Mouse (Mus musculus): ENCODE results near the gene Cul5. TPM values are rescaled to one million over a fixed set of nuclear protein-coding genes. Genes with fewer than 3 reads are reported as not detected.

The Cul5 gene
- 10 to 100 TPM; 51.7 to 53.5 TPM for total RNA-seq (2021)

DNA sequence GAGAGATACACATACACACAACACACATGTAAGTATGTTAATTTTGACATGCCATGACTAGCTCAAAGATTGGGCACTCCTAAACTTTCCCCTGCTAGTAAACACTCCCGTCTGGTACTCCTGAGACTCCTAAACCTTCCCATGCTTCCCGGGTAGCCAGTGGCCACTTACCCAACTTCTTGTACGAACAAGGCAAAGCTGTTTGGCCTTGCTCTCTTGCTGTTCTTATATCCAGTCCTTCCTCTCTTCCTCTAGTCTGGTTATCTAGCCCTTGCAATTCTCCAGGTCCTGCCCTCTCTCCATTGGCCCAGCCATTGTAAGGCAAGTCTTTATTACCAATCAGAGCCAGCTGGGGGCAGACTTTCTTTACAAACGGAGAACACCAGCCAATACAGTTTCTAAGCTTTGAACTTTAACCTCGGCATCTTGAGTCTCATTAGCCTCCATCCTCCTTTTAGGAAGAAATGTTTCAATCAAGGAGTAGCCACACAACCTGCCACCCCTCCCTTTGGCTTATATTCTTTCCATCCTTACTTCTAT is at the start of gene Cul5:
TSS of gene Cul5 (minus strand) at position 335 of the 540 bp plus-strand sequence.
- intact Hi-C loops (cut with DNase I), result no loop called here
- DNase-seq, result peak; percentile 8

DNA sequence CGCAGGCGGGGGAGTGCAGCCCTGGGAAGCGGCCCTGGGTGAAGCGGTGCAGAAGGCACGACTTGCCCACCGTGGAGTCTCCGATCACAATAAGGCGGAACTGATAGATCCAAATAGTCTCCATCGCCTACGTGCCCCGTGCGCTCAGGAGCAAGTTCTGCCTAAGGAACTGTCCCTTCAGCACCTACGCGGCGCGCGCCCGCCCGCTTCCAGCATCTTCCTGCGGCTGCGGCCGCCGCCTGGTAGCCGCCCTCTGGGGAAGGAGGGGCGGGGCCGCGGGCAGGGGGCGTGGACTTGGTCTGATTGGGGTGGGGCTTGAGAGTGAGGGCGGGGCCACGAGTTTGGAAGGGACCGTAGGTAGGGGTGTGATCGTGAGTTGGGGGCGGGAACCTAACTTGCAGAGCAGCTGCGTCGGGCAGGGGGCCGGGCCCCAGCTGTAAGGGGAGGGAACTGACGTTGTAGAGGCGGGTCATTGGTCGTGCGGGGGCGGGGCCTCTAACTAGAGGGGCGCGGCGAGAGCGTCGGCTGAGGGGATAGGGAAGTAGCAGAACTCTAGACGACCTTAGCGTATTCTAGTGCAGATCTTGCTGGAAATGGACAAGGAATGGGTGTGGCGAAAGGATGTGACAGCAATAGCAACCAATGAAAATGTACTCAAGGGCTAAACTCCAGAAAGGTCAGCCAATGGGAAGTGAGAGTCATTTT is 36.3 kb upstream of the Cul5 start, which contains the start of gene Rab39:
TSS of gene Rab39 (minus strand) at position 241 of the 705 bp plus-strand sequence.
- DNase-seq, result peak; percentile 93
- intact Hi-C loops (cut with DNase I), result loop anchor here (10.0 kb wide), 1 partner anchor 119 kb away; no protein-coding TSS in a partner anchor

DNA sequence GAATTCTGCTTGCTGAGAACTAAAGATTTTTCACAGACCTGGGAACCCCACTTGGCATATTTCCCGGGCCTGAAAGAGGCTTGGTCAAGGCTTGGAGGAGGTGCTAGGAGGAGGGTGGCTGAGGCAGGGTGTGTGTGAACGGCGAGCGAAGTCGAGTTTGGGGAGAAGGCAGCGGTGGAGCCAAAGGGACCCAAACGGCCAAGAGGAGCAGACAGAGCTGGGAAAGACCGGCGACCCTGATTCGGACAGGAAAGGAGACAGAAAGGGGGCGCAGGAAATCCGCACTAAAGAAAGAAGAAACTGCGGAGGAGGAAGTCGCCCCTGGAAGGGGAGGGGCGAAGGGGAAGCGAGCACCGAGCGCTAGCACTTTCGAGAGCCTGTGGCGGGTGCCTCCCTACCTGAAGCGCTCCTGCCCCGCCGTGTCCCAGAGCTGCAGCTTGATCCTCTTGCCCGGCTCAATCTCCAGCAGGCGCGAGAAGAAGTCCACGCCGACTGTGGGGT is 35.7 kb upstream of the Cul5 start:
- DNase-seq, result peak; percentile 46
- intact Hi-C loops (cut with DNase I), result loop anchor here (10.0 kb wide), 1 partner anchor 119 kb away; no protein-coding TSS in a partner anchor

DNA sequence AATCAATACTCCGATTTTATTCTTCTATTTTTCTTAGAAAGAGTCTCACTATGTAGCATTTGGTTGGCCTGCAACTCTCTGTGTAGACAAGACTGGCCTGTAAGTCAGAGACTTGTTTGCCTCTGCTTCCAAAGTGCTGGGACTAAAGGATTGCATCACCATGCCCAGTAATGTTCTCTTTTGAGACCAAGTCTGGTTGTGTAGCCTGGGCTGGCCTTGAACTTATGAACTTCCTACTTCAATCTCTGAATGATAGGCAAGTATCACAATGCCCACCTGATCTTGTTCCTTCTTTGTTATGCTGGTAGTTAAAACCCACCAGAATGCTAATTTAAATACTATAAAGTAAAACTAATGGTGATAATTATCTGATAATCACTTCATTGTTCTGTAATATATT is 33.2 kb upstream of the Cul5 start:
- intact Hi-C loops (cut with DNase I), result loop anchor here (10.0 kb wide), 1 partner anchor 122 kb away; no protein-coding TSS in a partner anchor
- no peak for DNase-seq

DNA sequence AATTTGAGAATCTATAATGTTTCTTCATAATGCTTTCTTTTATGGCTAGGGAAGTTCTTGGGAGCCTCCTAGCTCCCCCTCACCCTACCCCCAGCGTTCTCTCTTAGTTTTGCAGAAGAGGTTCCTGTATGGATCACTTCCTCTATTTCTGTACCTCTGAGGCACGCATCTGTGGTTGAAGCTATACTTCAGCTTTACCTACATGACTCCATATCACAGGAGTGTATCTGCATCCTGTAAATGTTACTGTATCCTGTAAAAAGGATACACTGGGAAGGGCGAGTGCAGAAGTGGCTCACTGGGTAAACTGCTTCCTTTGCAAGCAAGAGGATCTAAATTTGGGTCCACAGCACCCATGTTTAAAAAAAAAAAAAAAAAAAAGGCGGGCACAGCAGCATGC is 30.7 kb upstream of the Cul5 start:
- intact Hi-C loops (cut with DNase I), result loop anchor here (10.0 kb wide), 1 partner anchor 124 kb away; no protein-coding TSS in a partner anchor
- DNase-seq, result no peak

DNA sequence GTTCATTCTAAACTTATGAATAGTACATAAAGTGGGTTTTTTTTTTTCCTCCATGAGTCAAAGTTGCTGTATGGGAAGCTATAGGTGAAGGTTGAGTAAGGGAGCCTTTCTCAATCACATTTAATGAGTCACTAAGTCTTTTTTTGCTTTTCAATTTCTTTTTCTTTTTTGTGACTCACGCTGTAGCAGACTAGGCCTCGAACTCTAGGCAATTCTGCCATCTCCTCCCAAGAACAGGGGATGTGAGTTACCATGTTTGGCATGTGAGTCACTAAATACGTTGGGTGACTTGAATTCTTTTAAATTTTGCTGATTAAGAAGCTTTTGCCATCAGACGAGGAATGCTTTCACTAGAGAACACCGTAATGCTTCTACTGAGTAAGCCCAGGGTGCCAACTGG is 26.0 kb upstream of the Cul5 start:
- intact Hi-C loops (cut with DNase I), result no loop called here
- no peak for DNase-seq

DNA sequence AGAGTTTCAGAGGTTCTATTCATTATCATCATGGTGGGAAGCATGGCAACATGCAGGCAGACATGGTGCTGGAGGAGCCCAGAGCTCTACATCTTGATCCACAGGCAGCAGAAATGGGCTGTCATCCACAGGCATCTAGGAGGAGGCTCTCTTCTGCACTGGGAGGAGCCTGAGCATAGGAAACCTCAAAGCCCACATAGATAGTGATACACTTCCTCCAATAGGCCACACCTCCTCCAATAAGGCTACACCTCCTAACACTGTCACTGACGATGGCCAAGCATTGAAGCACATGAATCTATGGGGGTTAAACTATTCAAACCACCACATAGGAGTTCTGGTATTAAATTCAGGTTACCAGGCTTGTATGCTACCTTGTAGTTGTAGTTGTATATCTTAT is 23.9 kb upstream of the Cul5 start:
- intact Hi-C loops (cut with DNase I), result no loop called here
- DNase-seq, result no peak

DNA sequence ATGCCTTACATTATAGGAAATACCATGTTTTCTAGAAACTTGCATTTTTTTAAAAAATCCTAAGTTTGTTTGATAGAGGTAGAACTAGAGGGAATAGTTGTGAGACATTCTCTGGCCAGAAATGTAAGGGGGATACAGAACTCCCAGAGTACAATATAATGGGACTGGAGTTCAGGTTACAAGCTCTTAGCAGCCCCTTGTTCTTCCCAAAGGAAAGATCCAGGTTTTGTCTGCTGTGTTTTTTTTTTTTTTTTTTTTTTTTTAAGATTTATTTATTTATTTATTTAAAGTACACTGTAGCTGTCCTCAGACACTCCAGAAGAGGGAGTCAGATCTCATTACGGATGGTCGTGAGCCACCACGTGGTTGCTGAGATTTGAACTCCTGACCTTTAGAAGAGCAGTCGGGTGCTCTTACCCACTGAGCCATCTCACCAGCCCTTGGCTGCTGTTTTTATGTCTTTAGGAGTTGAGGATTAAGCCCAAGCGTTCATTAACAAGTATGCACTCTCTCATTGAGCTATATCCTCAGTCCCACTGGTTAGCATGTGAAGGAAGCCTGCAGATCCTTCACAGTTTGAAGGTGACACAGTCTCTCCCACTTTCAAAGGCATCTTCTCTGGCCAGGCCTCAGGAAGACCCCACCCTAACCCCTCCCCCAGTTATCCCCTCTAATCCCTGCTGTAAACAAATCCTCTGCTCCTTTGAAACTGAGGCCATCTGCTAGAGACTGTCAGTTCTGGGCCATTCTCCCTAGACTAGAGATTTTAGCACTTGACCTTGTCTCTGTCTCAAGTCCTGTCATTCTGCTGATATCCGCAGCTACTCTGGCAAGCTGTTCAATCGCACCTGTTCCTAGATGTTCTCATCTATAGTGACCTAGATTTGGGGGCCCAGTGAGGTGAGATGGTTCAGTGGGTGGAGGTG is 22.2 kb upstream of the Cul5 start:
- intact Hi-C loops (cut with DNase I), result no loop called here
- DNase-seq, result no peak

DNA sequence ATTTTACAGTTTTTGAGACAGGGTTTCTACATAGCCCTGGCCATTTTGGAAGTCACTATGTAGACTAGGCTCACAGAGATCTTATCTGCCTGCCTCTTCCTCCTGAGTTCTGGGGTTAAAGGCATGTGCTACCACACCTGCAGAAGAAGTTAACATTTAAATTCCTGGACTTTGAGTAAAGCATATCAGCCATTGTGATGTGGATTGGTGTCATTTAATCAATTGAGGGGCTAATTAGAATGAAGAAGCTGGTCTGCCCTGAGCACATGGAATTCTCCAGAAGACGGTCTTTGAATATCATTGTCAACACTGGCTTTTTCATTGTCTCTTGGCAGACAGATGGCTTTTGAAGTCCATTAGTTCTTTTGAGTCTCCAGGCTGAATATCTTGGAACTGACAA is 11.0 kb upstream of the Cul5 start:
- intact Hi-C loops (cut with DNase I), result no loop called here
- no peak for DNase-seq

DNA sequence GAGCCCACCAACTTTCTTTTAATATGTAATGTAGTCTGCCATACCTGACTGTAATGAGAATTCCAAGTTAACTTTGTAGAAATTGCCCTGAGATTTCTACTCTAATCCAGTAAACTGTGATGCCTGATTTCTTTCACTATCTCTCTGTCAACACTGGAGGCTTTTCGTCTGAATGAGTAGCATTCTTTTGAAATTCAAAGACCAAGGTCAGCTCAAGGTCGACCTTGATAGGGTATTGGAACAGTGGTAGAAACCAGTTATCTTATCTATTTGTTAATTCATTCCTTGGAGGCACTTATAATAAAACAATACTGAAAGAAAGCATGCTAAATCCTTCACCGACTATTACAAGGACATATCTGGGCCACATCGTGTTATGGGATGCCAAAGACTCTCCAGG is 7.1 kb upstream of the Cul5 start:
- no peak for DNase-seq
- intact Hi-C loops (cut with DNase I), result no loop called here

DNA sequence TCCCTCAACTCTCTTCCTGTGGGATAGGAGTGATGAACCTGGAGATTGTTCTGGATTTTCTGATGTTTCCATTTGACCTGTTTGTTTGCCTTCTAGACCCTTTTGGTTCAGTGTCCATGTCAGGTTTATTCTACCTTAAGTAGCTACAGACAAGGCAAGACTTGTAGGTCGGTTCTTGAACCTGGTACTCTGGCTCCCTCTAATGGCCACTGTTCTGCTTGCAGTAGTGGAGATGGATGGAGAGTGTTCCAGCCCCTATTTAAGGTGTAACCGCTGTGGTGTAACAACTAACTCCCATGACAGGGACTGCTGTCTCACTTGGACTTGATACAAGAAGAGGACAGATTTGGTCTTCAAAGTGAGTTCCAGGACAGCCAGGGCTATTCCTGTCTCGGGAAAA is 3.8 kb upstream of the Cul5 start:
- intact Hi-C loops (cut with DNase I), result no loop called here
- DNase-seq, result peak; percentile 69

DNA sequence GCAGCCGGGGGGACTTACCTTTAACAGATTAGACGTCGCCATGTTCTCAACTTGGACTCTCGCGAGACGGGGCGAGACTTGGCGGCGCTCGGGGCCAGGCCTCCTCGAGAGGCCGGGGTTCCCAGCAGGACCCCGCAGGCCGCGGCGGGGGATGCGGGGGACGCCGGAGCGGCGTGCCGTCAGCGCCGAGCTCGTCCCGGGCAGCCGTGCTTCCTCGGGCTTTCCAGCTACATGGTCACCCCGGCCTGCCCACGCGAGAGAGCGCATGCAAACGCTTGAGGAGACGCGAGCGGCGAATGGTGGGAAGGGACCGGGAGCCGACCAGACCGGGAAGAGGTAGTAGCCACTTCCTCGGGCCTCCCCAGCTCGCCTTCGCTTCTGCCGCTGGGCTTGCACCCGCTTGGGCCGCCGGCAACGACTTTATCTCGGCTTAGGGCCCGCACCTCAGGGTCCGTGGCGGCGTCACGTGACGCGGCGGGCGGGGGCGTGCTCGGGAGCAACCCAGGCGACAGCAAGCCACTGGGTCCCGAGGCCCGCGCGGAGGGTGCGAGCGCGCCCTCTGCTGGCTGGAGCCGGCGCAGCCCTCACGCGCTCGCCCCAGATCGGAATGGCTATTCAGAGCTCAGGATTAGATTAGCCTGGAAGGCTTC is 2.7 kb downstream of the Cul5 start:
- intact Hi-C loops (cut with DNase I), result no loop called here
- peak; percentile 96 for DNase-seq

DNA sequence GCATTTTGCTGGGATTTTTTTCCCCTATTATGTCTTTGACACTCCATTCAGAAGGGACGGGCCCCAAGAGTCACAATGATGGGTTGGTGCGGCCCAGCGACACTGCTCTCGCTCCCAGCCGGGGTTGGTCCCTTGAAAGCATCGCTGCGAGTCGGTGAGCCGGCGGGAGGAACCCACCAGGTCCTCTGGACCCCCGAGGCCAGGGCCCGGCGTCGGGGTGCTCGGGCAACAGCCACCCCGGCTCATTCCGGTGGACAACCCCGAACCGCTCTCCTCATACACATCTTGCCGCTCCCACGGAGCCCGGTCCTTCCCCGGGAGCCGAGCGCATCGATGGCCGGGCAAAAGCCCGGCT is 3.2 kb downstream of the Cul5 start:
- DNase-seq, result no peak
- intact Hi-C loops (cut with DNase I), result no loop called here

DNA sequence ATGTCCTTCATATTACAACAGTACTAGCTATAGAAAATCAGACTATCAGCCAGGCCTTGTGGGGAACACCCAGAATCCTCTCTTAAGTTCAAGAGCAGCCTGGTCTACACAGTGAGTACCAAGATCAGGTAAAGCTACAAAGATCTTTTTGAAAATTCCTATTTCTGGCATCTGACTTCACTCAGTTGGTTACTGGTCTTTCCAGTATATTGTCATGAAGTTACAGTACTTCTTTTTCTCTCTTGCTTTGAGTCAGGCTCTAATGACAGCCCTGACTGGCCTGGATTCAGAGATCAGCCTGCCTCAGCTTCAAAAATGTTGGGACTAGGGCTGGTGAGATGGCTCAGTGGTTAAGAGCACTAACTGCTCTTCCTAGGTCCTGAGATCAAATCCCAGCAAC is 4.4 kb downstream of the Cul5 start:
- intact Hi-C loops (cut with DNase I), result no loop called here
- DNase-seq, result no peak

DNA sequence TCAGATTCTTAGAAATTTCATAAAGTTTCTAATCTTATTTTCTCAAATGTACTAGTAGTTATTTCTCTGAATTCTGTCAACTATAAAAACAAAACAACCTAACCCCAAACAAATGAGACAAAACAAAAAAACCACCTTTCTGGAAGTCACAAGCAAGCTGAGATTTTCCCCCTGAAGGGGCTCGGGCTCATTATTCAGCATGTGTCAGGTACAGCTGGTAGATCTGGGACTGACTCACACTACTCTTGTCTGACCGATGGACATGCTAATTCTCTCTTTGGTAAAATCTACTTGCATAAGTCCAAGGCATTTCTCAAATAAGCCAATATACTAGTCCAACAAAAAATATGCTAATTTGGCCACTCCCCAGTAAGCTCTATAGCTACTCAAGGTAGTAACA is 5.0 kb downstream of the Cul5 start:
- intact Hi-C loops (cut with DNase I), result no loop called here
- DNase-seq, result no peak

DNA sequence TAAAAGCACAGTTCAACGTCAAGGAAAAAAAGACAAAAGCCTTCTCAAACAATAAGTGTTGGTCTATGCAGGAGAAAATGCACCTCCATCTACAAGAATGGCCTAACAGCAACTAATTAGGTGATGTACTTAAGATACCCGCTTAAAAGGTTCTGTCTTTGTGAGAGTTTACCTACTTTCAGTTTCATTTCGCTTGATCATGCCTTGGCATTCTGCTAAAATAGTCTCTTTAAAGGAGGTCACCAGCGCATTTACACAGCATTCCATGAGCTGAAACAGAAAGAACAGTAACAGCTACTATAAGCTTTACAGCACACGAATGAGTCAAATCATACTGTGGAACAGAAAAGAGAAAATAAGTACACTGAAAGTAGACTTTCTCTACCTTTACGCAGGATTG is 35.0 kb downstream of the Cul5 start:
- intact Hi-C loops (cut with DNase I), result loop anchor here (10.0 kb wide), 1 partner anchor 60 kb away; no protein-coding TSS in a partner anchor
- DNase-seq, result no peak

DNA sequence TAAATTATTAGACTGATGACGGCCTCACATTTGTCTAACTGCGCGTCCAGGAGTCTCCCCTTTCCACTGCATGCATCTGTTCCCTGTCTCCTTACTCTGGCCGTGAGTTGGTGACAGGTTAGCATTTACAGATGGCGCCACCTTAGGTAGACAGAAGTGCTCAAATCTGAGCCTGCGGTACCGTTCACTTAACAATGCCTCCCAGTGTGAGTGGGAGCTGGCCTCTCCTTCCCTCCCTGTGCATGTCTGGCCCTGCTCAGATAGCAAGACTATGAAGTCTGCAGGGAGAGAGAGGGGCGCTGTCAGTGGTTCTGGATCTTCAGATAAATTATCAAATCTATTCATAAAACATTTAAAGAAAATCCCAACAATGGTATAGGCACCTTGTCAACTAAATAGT is 54.6 kb downstream of the Cul5 start:
- intact Hi-C loops (cut with DNase I), result no loop called here
- no peak for DNase-seq

DNA sequence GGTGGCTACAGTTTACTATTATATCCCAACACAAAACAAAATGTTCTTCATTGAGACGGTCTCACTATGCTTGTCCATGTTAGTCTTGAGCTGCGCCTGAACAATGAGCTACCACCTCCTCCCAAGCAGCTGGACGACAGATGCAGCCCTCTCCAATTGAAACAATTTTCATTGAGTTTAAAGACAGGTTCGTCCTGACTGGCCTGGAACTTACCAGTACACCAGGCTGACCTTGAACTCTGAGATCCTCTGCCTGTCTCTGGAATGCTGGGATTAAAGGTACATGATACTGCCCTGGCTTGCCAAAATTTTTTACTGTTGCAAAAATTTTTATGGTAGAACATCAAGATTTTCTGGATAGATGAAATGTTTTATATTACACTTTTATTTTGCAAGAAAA is 55.5 kb downstream of the Cul5 start:
- intact Hi-C loops (cut with DNase I), result no loop called here
- DNase-seq, result no peak

DNA sequence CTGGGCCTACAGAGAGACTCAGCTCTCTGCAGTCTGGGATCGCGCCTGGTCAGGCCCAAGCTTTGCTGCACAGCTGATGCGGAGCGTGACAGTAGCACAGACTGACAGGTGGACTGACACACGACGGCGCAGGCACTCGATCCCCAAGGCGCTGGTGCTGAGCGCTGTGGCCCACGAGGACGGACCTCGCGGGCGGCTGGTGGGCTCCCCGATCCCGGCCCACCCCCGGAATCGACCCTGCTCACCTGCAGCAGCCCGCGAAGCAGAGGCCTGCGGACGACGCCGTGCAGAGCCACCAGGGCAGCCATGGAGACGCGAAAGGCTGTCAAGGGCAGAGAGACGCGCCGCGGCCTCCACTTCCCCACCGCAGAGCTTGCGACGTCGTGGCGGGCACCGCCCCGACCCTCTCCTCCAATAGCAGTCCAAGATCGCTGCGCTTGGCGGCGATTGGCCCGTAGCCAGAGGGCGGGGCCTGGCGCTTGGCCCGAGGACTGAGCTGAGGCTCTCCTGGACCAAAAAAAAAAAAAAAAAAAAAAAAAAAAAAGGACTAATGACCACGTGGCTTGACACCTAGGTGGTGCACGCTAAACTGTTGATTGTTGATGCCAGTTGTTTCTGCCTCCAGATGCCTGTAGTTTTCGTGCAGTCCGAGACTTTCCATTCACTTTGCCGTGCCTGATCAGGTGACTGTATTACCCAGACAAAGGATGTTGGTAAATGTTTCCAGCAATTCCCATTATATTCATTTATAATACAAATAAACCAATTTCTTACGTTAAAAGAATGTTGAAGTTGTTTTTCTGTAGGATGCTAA is 59.6 kb downstream of the Cul5 start, which contains the start of gene Acat1:
TSS of gene Acat1 (minus strand) at position 415 of the 814 bp plus-strand sequence.
- DNase-seq, result peak; percentile 97
- intact Hi-C loops (cut with DNase I), result no loop called here
